Mouse (Mus musculus) heart, adult 2 months (tissue): ENCODE data around the gene Col6a1. TPM values are rescaled to one million over a fixed set of nuclear protein-coding genes. Genes with fewer than 3 reads are reported as not detected.

Source experiments
- DNase-seq, 2 experiments: peaks; one replicate each; pipeline ENCODE4 v3.0.0; 2021
- H3K27ac ChIP-seq: fragments of 200-600 bp; 2 replicates; pipeline ENCODE4 v1.8.1; 2022
- H3K27me3 ChIP-seq: fragments of 200-500 bp; 2 replicates; pipeline ENCODE4 v1.6.1; 2012; ENCODE audit warnings: mild to moderate bottlenecking, low read length, inconsistent platforms, mixed read lengths; ENCODE audit not compliant: control insufficient read depth, insufficient read depth
- H3K36me3 ChIP-seq: fragments of 200-500 bp; 2 replicates; pipeline ENCODE4 v1.6.1; 2012; ENCODE audit warnings: low read length, inconsistent platforms; ENCODE audit not compliant: control insufficient read depth, insufficient read depth
- H3K4me1 ChIP-seq: fragments of 200-500 bp; 2 replicates; pipeline ENCODE4 v1.6.1; 2011; ENCODE audit warnings: low read length; ENCODE audit not compliant: control insufficient read depth, insufficient read depth
- H3K4me3 ChIP-seq: fragments of 200-600 bp; 2 replicates; pipeline ENCODE4 v1.8.1; 2022
- H3K79me2 ChIP-seq: fragments of 200-500 bp; replicated peaks from 2 replicates; pipeline ENCODE4 v1.6.1; 2012; ENCODE audit warnings: mild to moderate bottlenecking, inconsistent platforms, low read length, moderate library complexity, mixed read lengths; ENCODE audit not compliant: control insufficient read depth, insufficient read depth
- H3K9ac ChIP-seq: fragments of 200-500 bp; 2 replicates; pipeline ENCODE4 v1.6.1; 2012; ENCODE audit warnings: low read depth, mild to moderate bottlenecking, control low read depth, inconsistent platforms, low read length, mixed read lengths
- CTCF ChIP-seq: fragments of 200-600 bp; IDR thresholded peaks from 2 replicates; pipeline ENCODE4 v1.8.1; 2022; ENCODE audit warnings: antibody characterized with exemption, mild to moderate bottlenecking, moderate library complexity
- EP300 ChIP-seq: fragments of 200-500 bp; IDR thresholded peaks from 2 replicates; pipeline ENCODE4 v1.6.1; 2011; ENCODE audit warnings: low read depth, low read length, control low read depth; ENCODE audit not compliant: insufficient read depth
- POLR2A ChIP-seq: fragments of 200-500 bp; IDR thresholded peaks from 2 replicates; pipeline ENCODE4 v1.6.1; 2011; ENCODE audit warnings: mild to moderate bottlenecking, low read depth, low read length, control low read depth; ENCODE audit not compliant: insufficient read depth
- WGBS: fragments of 180-500 bp; shearing (Covaris S2); methylation state at CpG from one replicate; pipeline ENCODE4 v1.1.7; 2018; 5-methylcytosine and 5-hydroxymethylcytosine counted together
- intact Hi-C: fragments of 180-260 bp; cut with DNase I; formaldehyde crosslinking; loops from one replicate; pipeline ENCODE4 v1.15.1; 2025
- polyA plus RNA-seq: library from polyadenylated mRNA; depleted of rRNA; stranded (reverse); fragments of >200 nt; gene quantifications from 2 replicates; pipeline ENCODE4 v1.2.3, GENCODE M21; 2012
- total RNA-seq, 2 experiments: library from RNA; stranded (reverse); gene quantifications; 2 replicates each; pipeline ENCODE4 v1.2.3; 2021

The Col6a1 gene
- total and polyA plus RNA-seq, 3 experiments: 30.5 to 75.5 (median 52.4) TPM

- DNase-seq: no peak
- TF ChIP-seq CTCF (no peak), EP300 (no peak)
- Histone ChIP-seq H3K4me1 (peaks cover 18% of the 10 kb centered on the region), H3K9ac (peak overlapping the region; percentile 22; the same call in 1 of the 2 replicates), H3K36me3 (no peaks in the 10 kb centered on the region), H3K4me3 (peak overlapping the region; percentile 6; the same call in 1 of the 2 replicates), H3K79me2 (no peaks in the 10 kb centered on the region), H3K27ac (peak overlapping the region; percentile 73), H3K27me3 (no peaks in the 10 kb centered on the region)
- intact Hi-C loops: loop anchor here (1.0 to 2.0 kb wide), 3 partner anchors 111 to 278 kb away; partner anchors contain the start of gene Col6a2
- WGBS: 50% methylated on average over 3 of the region's 3 CpGs
Measured at GRCm38 (mm10) chr10:76733677-76734068, 7.7 kb upstream of the Col6a1 start.

GRCm38 (mm10) chr10:76732881-76733676 lies 7.1 kb upstream of the Col6a1 start:
- Histone ChIP-seq H3K9ac (peak overlapping the region; percentile 22; the same call in 1 of the 2 replicates), H3K4me1 (peaks cover 18% of the 10 kb centered on the region), H3K4me3 (peak overlapping the region; percentile 6; the same call in 1 of the 2 replicates), H3K27me3 (no peaks in the 10 kb centered on the region), H3K27ac (peak overlapping the region; percentile 73), H3K79me2 (no peaks in the 10 kb centered on the region), H3K36me3 (no peaks in the 10 kb centered on the region)
- intact Hi-C loops: no loop called here
- 6% methylated on average over 17 of the region's 17 CpGs for WGBS
- DNase-seq: peak; percentile 86
- TF ChIP-seq CTCF: peak; percentile 78
- TF ChIP-seq EP300: 0 out of 2 replicates have a peak, but pooled peaks have one; percentile 44
- no peak for TF ChIP-seq POLR2A

GRCm38 (mm10) chr10:76732391-76732790 lies 6.4 kb upstream of the Col6a1 start:
- intact Hi-C loops: no loop called here
- no peaks in the 10 kb centered on the region for H3K27me3 ChIP-seq
- peaks cover 18% of the 10 kb centered on the region for H3K4me1 ChIP-seq
- no peak for DNase-seq
- H3K79me2 ChIP-seq: no peaks in the 10 kb centered on the region
- 47% methylated on average over 6 of the region's 6 CpGs for WGBS
- H3K27ac ChIP-seq: peak overlapping the region; percentile 73
- no peaks in the 10 kb centered on the region for H3K36me3 ChIP-seq
- H3K9ac ChIP-seq: no peak overlapping the region
- TF ChIP-seq POLR2A (no peak), EP300 (no peak), CTCF (no peak)
- no peak overlapping the region for H3K4me3 ChIP-seq

- peak overlapping the region; percentile 73 for H3K27ac ChIP-seq
- no peak for TF ChIP-seq CTCF
- no peak for TF ChIP-seq EP300
- no peak for TF ChIP-seq POLR2A
- H3K4me3 ChIP-seq: no peak overlapping the region
- H3K9ac ChIP-seq: no peak overlapping the region
- peak; percentile 68 to 71 for DNase-seq
- H3K79me2 ChIP-seq: no peaks in the 10 kb centered on the region
- intact Hi-C loops: no loop called here
- H3K27me3 ChIP-seq: no peaks in the 10 kb centered on the region
- H3K36me3 ChIP-seq: no peaks in the 10 kb centered on the region
- H3K4me1 ChIP-seq: peaks cover 18% of the 10 kb centered on the region
- WGBS: 41% methylated on average over 20 of the region's 20 CpGs
Measured at GRCm38 (mm10) chr10:76731621-76732239, 5.8 kb upstream of the Col6a1 start.

GRCm38 (mm10) chr10:76729631-76730620 lies 4.0 kb upstream of the Col6a1 start:
- H3K4me1 ChIP-seq: peaks cover 18% of the 10 kb centered on the region
- intact Hi-C loops: no loop called here
- H3K4me3 ChIP-seq: no peak overlapping the region
- 67% methylated on average over 19 of the region's 19 CpGs for WGBS
- no peaks in the 10 kb centered on the region for H3K36me3 ChIP-seq
- peak; percentile 65 to 74 for DNase-seq
- H3K27ac ChIP-seq: peak overlapping the region; percentile 68
- H3K9ac ChIP-seq: peak overlapping the region; percentile 33; the same call in 1 of the 2 replicates
- TF ChIP-seq POLR2A: no peak
- TF ChIP-seq EP300: no peak
- no peak for TF ChIP-seq CTCF
- H3K79me2 ChIP-seq: no peaks in the 10 kb centered on the region
- no peaks in the 10 kb centered on the region for H3K27me3 ChIP-seq
